In the genomic region with DNA sequence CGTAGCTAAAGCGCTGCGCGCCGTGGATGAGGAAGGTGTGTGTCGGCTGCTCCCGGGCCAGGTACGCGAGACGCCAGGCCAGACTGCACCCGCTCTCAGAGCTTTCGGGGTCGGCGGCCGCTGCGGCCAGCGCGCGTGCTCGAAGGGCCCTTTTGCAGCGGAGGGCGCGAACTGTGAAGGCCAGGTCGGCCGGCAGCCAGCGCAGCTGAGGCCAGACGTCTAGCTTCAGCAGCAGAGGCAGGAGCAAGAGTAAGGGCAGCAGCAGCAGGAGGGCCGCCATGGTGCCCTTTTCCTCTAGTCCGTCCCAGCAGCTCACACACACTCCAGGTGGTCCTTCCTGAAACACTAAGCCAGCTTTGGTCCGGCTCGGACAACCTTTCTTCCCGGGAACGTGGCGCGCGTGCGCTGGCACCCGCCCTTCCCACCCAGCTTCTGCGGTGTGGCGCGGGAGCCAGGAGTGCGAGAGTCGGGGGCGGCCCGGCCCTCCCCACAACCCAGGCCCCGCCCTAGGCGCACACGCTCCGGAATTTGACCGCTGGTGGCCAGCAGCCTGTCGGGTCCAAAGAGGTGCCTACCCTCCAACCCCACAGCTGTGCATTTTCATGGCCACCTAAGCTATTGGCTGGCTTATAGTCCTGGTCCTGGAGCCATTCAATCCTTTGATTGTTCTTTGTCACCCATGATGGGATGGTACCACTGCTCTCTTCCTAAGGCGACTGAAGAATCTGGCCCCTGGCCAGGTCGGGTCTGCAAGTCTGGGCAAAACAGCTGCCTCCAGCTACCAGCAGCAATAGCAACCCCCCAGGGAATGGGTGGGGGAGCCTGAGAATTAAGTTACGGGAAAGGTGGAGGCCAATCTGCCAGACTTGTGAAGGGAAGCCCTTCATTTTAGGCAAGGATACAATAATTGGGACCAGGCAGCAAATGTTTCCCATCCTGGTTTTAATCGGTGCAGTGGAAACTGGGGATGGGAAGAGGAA, we compare ENCODE assay signal across 8 mouse cellular contexts. TPM values are rescaled to one million over a fixed set of nuclear protein-coding genes. Genes with fewer than 3 reads are reported as not detected.
DNase-seq lines count a peak whose midpoint lies in the region; ATAC-seq and TF ChIP-seq lines count a peak whose summit lies in the region.

A gene (minus strand): TSS at position 428 of the 980 bp plus-strand sequence.

- peak within 1 kb of the TSS; percentile 63 for H3K4me3 ChIP-seq in embryonic facial prominence, embryonic 11.5 days (ENCODE audit: low read depth, low read length)
- H3K4me3 ChIP-seq in heart, embryonic 12.5 days, result peak within 1 kb of the TSS; percentile 64
- H3K4me3 ChIP-seq in kidney, embryonic 16.5 days (ENCODE audit: low read length), result peak within 1 kb of the TSS; percentile 71
- H3K4me3 ChIP-seq in lung, adult 2 months (replicated peaks; ENCODE audit: extremely low read depth, low read depth, low read length), result peak within 1 kb of the TSS; percentile 56

- peak within 1 kb of the TSS; percentile 85 for H3K9ac ChIP-seq in embryonic facial prominence, embryonic 11.5 days (replicated peaks; ENCODE audit: low read length)
- H3K9ac ChIP-seq in heart, embryonic 12.5 days, result peak within 1 kb of the TSS; percentile 84
- H3K9ac ChIP-seq in kidney, embryonic 16.5 days (replicated peaks; ENCODE audit: low read length), result peak within 1 kb of the TSS; percentile 81

- H3K27me3 ChIP-seq in embryonic facial prominence, embryonic 11.5 days (ENCODE audit: control insufficient read depth, insufficient read depth, low read length), result no peaks in the 10 kb centered on the region
- H3K27me3 ChIP-seq in heart, embryonic 12.5 days (replicated peaks), result no peaks in the 10 kb centered on the region
- H3K27me3 ChIP-seq in kidney, embryonic 16.5 days (ENCODE audit: insufficient read depth, low read length), result no peaks in the 10 kb centered on the region

- H3K4me2 ChIP-seq in embryonic facial prominence, embryonic 11.5 days (ENCODE audit: low read depth, low read length), result peak within 1 kb of the TSS; percentile 97
- peak within 1 kb of the TSS; percentile 96 for H3K4me2 ChIP-seq in heart, embryonic 12.5 days
- peak within 1 kb of the TSS; percentile 97 for H3K4me2 ChIP-seq in kidney, embryonic 16.5 days (replicated peaks; ENCODE audit: low read depth, low read length)

- no peak for TF ChIP-seq POLR2A in lung, adult 2 months (IDR thresholded peaks at IDR 0.05; ENCODE audit: borderline replicate concordance, extremely low read depth, low read depth, low read length)

- H3K9me3 ChIP-seq in embryonic facial prominence, embryonic 11.5 days (replicated peaks; ENCODE audit: control insufficient read depth, low read length), result no peaks in the 10 kb centered on the region
- H3K9me3 ChIP-seq in heart, embryonic 12.5 days (replicated peaks), result no peaks in the 10 kb centered on the region
- H3K9me3 ChIP-seq in kidney, embryonic 16.5 days (ENCODE audit: low read length), result no peaks in the 10 kb centered on the region

- under 1% methylated on average over 49 of the region's 55 CpGs for WGBS in embryonic facial prominence, embryonic 11.5 days
- WGBS in heart, embryonic 12.5 days, result 3% methylated on average over 54 of the region's 55 CpGs
- WGBS in kidney, embryonic 16.5 days, result under 1% methylated on average over 55 of the region's 55 CpGs
- WGBS in lung, adult 2 months, result 2% methylated on average over 55 of the region's 55 CpGs

- no peak for DNase-seq in urinary bladder, adult 2 months (ENCODE audit: low spot score)
- DNase-seq in urinary bladder, postnatal 10 days (ENCODE audit: low spot score), result no peak
- DNase-seq in embryonic facial prominence, embryonic 11.5 days (ENCODE audit: low spot score), result peak; percentile 82
- peak; percentile 45 for DNase-seq in lung, adult 2 months
- DNase-seq in retina, embryonic 14.5 days (ENCODE audit: low spot score), result peak; percentile 62

- peak; percentile 69 for ATAC-seq in embryonic facial prominence, embryonic 11.5 days (replicated peaks; ENCODE audit: insufficient number of reproducible peaks, low FRiP score, low TSS enrichment, low read depth)
- peak; percentile 49 for ATAC-seq in heart, embryonic 12.5 days (ENCODE audit: insufficient number of reproducible peaks, low FRiP score)
- peak; percentile 70 for ATAC-seq in kidney, embryonic 16.5 days (ENCODE audit: low FRiP score, low TSS enrichment)
- no peak for ATAC-seq in monocyte, adult 5-6 weeks (replicated peaks; ENCODE audit: insufficient number of reproducible peaks, low FRiP score, low TSS enrichment, poor library complexity, severe bottlenecking)

- no peak for TF ChIP-seq CTCF in lung, adult 2 months (IDR thresholded peaks at IDR 0.05; ENCODE audit: insufficient read depth, low read length)

- peak within 1 kb of the TSS; percentile 89 for H3K27ac ChIP-seq in embryonic facial prominence, embryonic 11.5 days (replicated peaks; ENCODE audit: low read depth, low read length)
- H3K27ac ChIP-seq in heart, embryonic 12.5 days (ENCODE audit: poor library complexity, severe bottlenecking), result peak within 1 kb of the TSS; percentile 55
- peak within 1 kb of the TSS; percentile 88 for H3K27ac ChIP-seq in kidney, embryonic 16.5 days (ENCODE audit: low read length)

- peaks cover 19% of the 10 kb centered on the region for H3K36me3 ChIP-seq in embryonic facial prominence, embryonic 11.5 days (replicated peaks; ENCODE audit: control insufficient read depth, insufficient read depth, low read depth, low read length)
- H3K36me3 ChIP-seq in heart, embryonic 12.5 days, result peaks cover 58% of the 10 kb centered on the region
- peaks cover 44% of the 10 kb centered on the region for H3K36me3 ChIP-seq in kidney, embryonic 16.5 days (ENCODE audit: insufficient read depth, low read length)

- peaks cover 2% of the 10 kb centered on the region; the same call in 1 of the 2 replicates for H3K4me1 ChIP-seq in embryonic facial prominence, embryonic 11.5 days (ENCODE audit: control insufficient read depth, insufficient read depth, low read length)
- peaks cover 32% of the 10 kb centered on the region for H3K4me1 ChIP-seq in heart, embryonic 12.5 days (replicated peaks)
- peaks cover 38% of the 10 kb centered on the region for H3K4me1 ChIP-seq in kidney, embryonic 16.5 days (ENCODE audit: insufficient read depth, low read length)
- H3K4me1 ChIP-seq in lung, adult 2 months (ENCODE audit: control insufficient read depth, insufficient read depth, low read length), result peaks cover 10% of the 10 kb centered on the region

RNA-seq across cellular contexts. Expression of the gene that starts here (rescaled TPM):
- polyA plus RNA-seq in urinary bladder, adult 2 months (2012; rRNA removed), result 9.2 and 11.0 TPM in 2 replicates
- polyA plus RNA-seq in embryonic facial prominence, embryonic 11.5 days (2014; fragmentation: Nextera tagmentation; extraction: Ambion mirVana), result 15.3 and 16.8 TPM in 2 replicates
- polyA plus RNA-seq in heart, embryonic 12.5 days (2016; fragmentation: Nextera tagmentation; extraction: Ambion mirVana), result 9.9 and 10.3 TPM in 2 replicates
- 15.7 and 18.3 TPM in 2 replicates for polyA plus RNA-seq in kidney, embryonic 16.5 days (2015; fragmentation: Nextera tagmentation; extraction: Ambion mirVana)
- polyA plus RNA-seq in lung, adult 2 months (2012; rRNA removed), result 26.3 and 27.5 TPM in 2 replicates
- 2.1 TPM in 1 of 3 replicates, not detected in the others for total RNA-seq in monocyte, adult 5-6 weeks (2017)

Comparison
In these comparisons a context has a peak if more than half of its experiments do, and no peak if none do; other contexts are left out.
1. DNase-seq: peak in embryonic facial prominence, embryonic 11.5 days (single experiment), lung, adult 2 months (single experiment) and retina, embryonic 14.5 days (single experiment); none in urinary bladder, adult 2 months (single experiment) and urinary bladder, postnatal 10 days (single experiment).
2. Peak in every context shown above with its lines, with median percentiles within 50 percentile points of each other: H3K27ac ChIP-seq, H3K4me2 ChIP-seq, H3K4me3 ChIP-seq and H3K9ac ChIP-seq.